Mouse (Mus musculus): ENCODE measurements at regions not wholly inside any gene's neighbourhood (a gene's known extent, or its start where the extent isn't known, plus 50 kb on each side); places are given as distances from the start of the nearest gene placed in this dataset.

GRCm38 (mm10) chr7:71040846-71041245 is 310.4 kb downstream of the Gm10295 start:
- no peak for TF ChIP-seq CTCF (IDR thresholded peaks at IDR 0.05; ENCODE audit: borderline replicate concordance, extremely low read depth, insufficient read depth, insufficient read length)
- TF ChIP-seq POLR2A (IDR thresholded peaks at IDR 0.05; ENCODE audit: borderline replicate concordance, extremely low read depth, insufficient read depth, insufficient read length, poor library complexity, severe bottlenecking), result no peak

Measured in brain, embryonic 14.5 days (tissue).